Mouse (Mus musculus) thymus, adult 2 months (tissue): Measurements from ENCODE around the gene Shq1.

ENCODE experiments used
- CTCF ChIP-seq: fragments of 200-500 bp; IDR thresholded peaks from 2 replicates; pipeline ENCODE4 v1.5.1; 2012; ENCODE audit warnings: mild to moderate bottlenecking, control low read depth, low read length, moderate library complexity, borderline replicate concordance; ENCODE audit not compliant: control insufficient read depth, poor library complexity, insufficient read depth; ENCODE audit errors: extremely low read depth
- POLR2A ChIP-seq: fragments of 200-500 bp; IDR thresholded peaks from 2 replicates; pipeline ENCODE4 v1.6.1; 2012; ENCODE audit warnings: mild to moderate bottlenecking, low read length, control low read depth, moderate library complexity; ENCODE audit not compliant: control insufficient read depth, poor library complexity, insufficient read depth; ENCODE audit errors: extremely low read depth

DNA sequence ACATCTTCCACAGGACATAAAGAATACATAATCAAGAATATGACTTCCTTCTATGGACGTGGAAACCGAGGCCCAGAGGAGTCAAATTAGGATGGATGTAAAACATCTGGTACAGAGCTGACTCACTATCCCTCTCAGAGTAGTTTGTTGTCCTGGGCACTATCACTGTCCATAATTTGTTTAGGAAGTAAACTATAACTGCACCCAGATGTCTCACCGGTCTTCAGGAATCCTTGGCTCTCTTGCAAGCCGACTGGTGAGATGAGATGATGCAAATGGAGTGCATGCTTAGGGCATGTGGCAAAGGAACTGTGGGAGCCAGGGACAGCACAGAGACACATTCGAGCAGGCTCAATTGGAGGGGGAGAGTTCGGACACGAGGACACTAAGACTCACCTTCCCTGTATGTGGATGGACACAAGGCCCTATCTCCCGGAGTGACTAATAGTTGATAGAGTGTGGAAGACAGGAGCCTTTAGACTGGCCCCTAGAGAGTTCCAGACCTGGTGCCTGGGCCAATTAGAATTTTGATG, 44.4 kb upstream of the Shq1 start:
- TF ChIP-seq CTCF (no peak), POLR2A (no peak)
